Mouse (Mus musculus) CH12.LX (cell line): ENCODE measurements around the gene Gm47996.
"Not testable (repeated sequence)": the region's sequence is repeated elsewhere in the genome, so short reads cannot be mapped to it uniquely, and the experiment has no call there.

Experiments used
- MAFK ChIP-seq: IDR thresholded peaks from 2 replicates; pipeline ENCODE4 v1.6.1; 2011; ENCODE audit warnings: low read length, improper control_type of control experiment; ENCODE audit not compliant: insufficient replicate concordance
- NRF1 ChIP-seq: IDR thresholded peaks from 2 replicates; pipeline ENCODE4 v1.6.1; 2014; ENCODE audit warnings: low read depth, mild to moderate bottlenecking, inconsistent platforms, low read length, improper control_type of control experiment, moderate library complexity
- POLR2A ChIP-seq: IDR thresholded peaks from 2 replicates; pipeline ENCODE4 v1.6.1; 2011; ENCODE audit warnings: low read depth, mild to moderate bottlenecking, improper control_type of control experiment, low read length

- TF ChIP-seq MAFK, POLR2A, NRF1: not testable (repeated sequence)
These were observed 13.9 kb upstream of the Gm47996 start for GRCm38 (mm10) chr1:151195986-151196385.
